Mouse (Mus musculus) heart, adult 2 months (tissue): ENCODE data around the gene Slc2a8.

Experiments used
- CTCF ChIP-seq: fragments of 200-600 bp; IDR thresholded peaks from 2 replicates; pipeline ENCODE4 v1.8.1; 2022; ENCODE audit warnings: antibody characterized with exemption, mild to moderate bottlenecking, moderate library complexity
- EP300 ChIP-seq: fragments of 200-500 bp; IDR thresholded peaks from 2 replicates; pipeline ENCODE4 v1.6.1; 2011; ENCODE audit warnings: low read depth, low read length, control low read depth; ENCODE audit not compliant: insufficient read depth
- POLR2A ChIP-seq: fragments of 200-500 bp; IDR thresholded peaks from 2 replicates; pipeline ENCODE4 v1.6.1; 2011; ENCODE audit warnings: mild to moderate bottlenecking, low read depth, low read length, control low read depth; ENCODE audit not compliant: insufficient read depth

DNA sequence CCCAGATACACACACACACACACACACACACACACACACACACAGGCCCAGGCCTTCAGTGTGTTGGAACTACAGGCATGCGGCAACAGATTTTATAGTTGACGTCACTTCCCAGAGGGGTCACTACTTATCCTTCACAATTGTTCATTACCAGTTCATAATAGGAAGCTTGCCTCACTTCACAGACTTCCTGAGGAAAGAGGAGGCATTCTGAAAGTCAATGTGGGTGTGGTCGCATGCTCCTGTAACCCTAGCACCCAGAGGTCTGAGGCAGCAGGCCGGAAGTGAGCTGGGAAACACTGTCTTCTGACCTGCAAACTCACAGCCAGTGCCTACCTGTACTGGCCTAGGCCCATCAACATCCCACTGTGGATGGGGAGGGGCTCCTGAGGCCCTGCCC is 43.2 kb upstream of the Slc2a8 start:
- TF ChIP-seq CTCF (no peak), EP300 (no peak), POLR2A (no peak)
